Mouse (Mus musculus): ENCODE measurements around the gene Wwox. TPM values are rescaled to one million over a fixed set of nuclear protein-coding genes. Genes with fewer than 3 reads are reported as not detected.

Wwox gene
- total RNA-seq, 2 experiments from 2014 or later, result 27.3 to 28.0 TPM

- DNase-seq, result no peak
Observed at GRCm38 (mm10) chr8:114899157-114899556, 459.7 kb downstream of the Wwox start.

DNA sequence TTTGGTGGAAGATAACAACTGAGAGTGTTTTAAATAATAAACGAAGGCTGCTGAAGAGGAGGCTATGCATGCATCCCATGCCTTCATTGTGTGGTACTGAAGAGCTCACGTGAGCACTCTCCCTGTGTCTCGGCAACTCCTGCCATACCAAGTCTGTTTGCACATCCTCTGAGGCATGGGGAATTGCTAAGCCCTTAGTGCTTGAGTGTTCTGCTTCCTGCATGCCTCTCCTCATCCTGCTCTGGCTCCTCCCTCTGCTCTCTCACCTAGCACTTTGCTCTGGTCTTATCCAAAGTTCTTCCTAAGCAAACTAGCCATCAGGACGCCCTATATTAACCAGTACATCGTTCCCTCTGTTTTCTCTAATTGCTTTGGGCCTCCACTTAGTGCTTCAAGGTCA lies 463.1 kb downstream of the Wwox start:
- no peak for DNase-seq

DNA sequence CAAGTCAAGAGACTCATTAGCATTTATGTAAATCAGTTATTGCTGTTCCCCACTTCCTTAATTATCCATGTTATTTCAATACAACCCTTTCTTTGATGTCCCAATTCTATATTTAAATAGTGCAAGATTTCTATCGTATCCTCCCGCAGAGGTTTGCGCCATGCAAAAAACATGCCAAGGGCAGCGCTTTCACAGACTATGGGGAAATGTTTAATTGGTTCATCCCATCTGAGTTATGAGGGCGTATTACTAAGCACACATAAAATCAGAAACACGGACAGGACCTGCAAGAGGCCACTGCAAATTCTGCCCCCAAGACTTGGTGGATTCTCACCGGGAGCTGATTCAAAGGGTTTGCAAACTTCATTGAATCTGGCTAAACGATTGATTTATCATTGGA lies 468.6 kb downstream of the Wwox start:
- DNase-seq, result no peak

DNA sequence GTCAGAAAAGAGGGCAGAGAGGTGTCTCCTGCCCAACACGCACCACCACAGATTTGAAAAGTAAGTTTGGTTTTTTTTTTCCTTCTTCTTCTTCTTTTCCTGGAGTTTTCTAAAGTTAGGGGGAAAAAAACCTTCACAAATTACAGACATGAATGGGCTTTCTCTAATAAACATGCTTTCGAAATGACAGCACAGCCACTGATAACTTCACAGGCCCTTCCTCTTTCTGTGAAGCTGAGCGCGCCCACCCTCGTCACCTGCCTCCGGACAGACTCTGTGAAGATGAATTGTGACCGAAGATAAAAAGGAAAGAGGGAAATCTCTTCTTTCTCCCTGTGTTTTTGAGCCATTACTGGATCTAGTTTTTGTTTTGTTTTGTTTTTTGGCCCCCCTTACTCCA lies 469.1 kb downstream of the Wwox start:
- no peak for DNase-seq

- no peak for DNase-seq
Observed at GRCm38 (mm10) chr8:114909146-114909545, 469.7 kb downstream of the Wwox start.

DNA sequence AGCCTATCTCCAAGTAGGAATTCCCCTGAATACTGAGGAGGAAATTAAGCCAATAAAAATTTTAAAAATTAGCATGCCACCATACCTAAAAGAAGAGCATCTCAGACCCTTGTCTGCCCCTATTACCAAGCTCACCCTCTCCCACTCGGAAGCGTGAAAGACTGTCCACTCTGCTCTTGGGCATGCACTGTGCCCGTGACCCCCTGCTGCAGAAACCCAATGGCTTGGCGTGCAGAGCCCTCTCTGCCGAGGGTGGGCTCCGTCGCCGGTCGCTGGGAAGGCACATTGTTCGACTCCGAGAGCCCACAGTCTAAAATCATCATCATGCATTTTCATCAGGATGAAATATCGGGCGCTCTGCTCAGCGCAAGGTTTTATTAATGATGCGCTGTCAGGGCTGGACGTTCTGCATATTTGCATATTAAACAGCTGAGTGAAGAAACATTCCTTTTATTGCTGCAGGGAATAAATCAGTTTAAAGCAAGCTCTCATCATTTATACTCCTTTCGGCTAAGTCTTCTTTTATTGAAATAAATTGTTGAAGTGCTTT lies 471.7 kb downstream of the Wwox start:
- no peak for DNase-seq

DNA sequence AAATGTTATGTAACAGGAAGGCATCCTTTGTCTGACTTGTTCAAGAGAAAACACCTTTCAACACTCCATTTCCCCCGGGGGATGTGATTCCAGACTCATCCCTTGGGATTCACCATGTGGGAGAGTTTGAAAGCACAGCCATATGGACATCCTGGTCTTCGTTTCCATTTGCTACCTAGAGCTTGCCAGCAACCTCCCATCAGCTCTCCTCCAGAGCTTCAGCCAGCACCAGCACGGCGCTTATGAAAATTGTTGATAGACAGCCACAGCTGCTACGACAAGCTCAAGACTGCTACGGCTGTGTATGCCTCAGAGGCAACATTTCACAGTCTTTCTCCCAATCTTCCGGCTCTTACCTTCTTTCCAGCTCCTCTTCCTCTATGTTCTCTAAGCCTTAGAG lies 484.2 kb downstream of the Wwox start:
- no peak for DNase-seq

- peak in 1 of 2 experiments; percentile 8 for DNase-seq
Observed at GRCm38 (mm10) chr8:114927412-114927811, 488.0 kb downstream of the Wwox start.

DNA sequence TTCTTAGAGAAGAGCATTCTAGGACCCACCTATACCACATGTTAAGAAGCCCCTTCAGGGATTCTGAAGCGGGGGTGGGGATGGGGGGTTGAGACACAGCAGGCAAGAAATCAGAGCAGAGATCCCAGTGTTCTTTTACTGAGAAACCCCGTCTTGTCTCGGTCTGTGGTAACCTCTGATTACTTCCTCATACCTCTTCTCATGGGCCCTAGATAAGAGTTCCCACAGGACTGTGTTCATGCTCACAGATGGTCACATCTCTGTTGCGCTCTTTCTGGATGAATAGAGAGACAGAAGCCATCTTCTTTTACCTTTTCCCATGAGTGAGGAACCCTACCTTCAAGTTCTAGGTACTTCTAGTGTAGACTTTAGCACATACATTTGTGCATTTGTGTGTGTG lies 488.5 kb downstream of the Wwox start:
- DNase-seq, result no peak

- DNase-seq, result no peak
Observed at GRCm38 (mm10) chr8:114929597-114929996, 490.1 kb downstream of the Wwox start.

DNA sequence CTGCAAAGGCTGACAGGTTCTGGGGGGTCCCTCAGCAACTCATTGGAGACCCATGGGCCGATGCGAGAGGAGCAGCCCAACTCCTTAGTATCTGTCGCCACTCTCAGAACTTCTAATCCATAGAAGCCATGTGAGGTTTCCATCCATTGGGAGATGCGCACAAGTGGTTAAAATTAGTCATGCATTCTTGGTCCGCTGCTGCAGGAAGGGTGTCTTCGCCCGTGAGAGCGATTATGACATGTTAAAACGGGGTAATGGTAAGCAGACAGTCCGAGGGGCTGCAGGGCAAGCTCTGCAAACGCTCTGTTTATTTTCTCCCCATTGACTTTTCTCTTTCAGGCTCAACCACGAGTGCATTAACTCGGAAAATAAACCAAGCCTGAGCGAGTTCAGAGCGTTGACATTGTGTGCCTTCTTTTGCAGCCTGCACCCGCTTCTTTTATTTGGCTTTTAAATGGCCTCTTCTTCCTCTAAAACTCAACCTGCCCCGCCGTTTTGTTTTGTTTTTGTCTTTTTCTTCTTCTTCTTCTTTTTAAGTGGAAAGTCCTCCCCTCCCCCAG lies 492.7 kb downstream of the Wwox start:
- no peak for DNase-seq

- no peak for DNase-seq
Observed at GRCm38 (mm10) chr8:114933248-114933647, 493.8 kb downstream of the Wwox start.

- DNase-seq, result no peak
Observed at GRCm38 (mm10) chr8:114936887-114937286, 497.4 kb downstream of the Wwox start.

DNA sequence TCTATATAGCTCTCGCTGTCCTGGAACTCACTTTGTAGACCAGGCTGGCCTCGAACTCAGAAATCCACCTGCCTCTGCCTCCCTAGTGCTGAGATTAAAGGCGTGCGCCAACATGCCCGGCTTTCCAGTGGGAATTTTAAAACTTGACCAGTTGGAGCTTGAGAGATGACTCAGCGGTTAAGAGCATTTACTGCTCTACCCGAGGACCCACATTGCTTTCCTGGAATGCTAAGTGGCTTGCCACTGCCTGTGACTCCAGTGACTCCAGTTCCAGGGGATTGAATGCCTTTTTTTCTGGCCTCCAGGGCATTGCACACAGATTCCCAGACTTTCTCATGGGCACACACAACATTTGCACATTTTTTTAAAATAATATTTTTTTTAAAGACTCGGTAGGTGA lies 499.9 kb downstream of the Wwox start:
- no peak for DNase-seq

DNA sequence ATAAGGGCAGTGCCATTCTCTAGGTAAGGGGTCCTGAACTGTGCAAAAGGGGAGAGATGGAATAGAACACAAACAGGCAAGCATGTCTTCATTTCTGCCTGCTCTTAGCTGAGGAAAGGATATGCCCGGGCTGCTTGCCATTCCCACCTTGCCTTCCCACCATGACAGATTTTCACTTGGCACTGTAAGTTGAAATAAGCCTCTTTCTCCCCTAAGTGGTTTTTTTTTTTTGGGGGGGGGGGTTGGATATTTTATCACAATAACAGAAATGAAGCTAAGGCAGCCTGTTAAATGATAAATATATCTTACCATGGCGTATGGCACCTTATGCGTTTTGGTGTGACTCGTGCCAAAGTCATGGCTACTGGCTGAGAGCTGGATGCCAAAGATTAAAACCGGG lies 501.6 kb downstream of the Wwox start:
- no peak for DNase-seq

DNA sequence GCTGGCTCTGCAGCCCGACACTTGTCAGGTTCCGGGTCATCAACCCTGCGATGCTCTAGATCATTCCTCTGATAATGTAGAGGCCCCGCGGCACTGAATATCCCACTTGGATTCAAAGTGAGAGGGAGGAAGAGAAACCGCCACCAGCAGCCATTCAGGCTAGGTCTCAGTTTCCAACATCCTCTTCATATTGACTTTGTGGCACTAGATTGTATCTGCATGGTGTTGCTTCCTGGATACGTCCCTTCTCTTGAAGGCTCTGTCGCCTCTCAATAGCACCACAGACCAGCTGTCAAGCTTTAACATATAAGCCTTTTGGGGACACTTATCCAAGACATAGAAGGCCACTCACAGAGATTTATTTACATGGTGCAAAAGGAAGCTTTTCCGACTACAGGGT lies 502.2 kb downstream of the Wwox start:
- no peak for DNase-seq

- DNase-seq, result no peak
Observed at GRCm38 (mm10) chr8:114947921-114948320, 508.5 kb downstream of the Wwox start.

- DNase-seq, result no peak
Observed at GRCm38 (mm10) chr8:114956377-114957168, 517.1 kb downstream of the Wwox start.

- no peak for DNase-seq
Observed at GRCm38 (mm10) chr8:114958437-114959107, 519.1 kb downstream of the Wwox start.

DNA sequence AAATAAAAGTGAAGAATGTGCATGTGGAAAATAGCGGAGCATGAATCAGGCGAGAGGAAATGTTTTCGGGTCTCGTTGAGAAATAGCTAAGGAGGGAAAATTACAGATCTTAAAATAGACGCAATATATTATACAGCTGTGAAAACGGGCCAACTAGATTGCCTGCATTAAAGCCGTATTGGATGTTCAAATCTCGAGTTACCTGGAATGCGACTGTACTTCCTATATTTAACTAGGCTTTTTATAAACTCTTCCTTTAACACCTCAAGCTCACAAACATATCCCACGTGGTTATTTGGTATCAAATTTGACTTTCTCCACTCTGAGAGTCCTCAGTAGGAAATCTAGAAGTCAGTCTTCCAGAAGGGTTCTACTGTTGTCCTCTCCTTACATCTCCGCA lies 520.0 kb downstream of the Wwox start:
- no peak for DNase-seq

GRCm38 (mm10) chr8:114962494-114962893 lies 523.0 kb downstream of the Wwox start:
- DNase-seq, result no peak

- DNase-seq, result no peak
Observed at GRCm38 (mm10) chr8:114963282-114963681, 523.8 kb downstream of the Wwox start.

DNA sequence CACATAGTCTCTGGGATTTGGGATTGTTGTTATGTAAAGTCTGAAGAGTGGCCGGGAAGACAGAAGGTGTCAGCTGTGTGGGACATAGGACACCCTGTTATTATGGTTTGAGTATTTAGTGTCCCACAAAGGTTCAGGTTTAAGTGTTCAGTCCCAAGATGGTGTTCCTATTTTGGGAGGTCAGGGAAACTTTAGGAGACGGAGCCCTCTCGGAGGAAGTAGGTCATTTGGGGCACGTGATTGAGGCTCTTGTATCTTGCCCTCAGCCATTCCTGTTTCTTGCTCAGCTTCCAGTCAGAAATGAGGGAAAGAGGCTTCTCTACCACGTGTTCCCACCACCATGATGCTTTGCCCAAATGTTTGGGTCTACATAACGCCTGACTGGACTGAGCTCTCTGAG lies 524.8 kb downstream of the Wwox start:
- no peak for DNase-seq

Measured in adrenal gland, postnatal 36 days (tissue).